Mouse (Mus musculus): ENCODE data around the gene Hist1h2bk.

DNA sequence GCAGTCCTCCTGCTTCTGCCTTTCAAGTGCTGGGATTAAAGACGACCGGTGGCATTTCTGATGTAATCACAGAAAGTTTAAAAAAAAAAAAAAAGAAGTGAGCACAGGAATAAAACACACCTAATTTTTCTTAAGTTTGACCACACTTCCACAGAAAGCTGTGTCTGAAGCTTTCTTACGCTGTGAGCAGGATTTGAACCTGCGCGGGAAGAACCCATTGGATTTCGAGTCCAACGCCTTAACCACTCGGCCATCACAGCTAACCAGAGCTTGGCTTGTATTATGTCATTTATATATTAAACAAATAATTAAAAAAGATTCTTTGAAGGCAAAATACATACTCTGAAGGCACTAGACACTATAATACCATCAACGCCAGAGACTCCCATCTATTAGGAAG lies 13.4 kb upstream of the Hist1h2bk start:
- no peak for TF ChIP-seq CTCF (IDR thresholded peaks at IDR 0.05; ENCODE audit: low read depth)
- TF ChIP-seq EP300 (IDR thresholded peaks at IDR 0.05; ENCODE audit: low read depth) = no peak
